In genomic region chr17:48045631-48046030, GRCm38 (mm10) we compare ENCODE assay signal across 8 mouse cellular contexts.
DNase-seq lines count a peak whose midpoint lies in the region.

No protein-coding gene starts in this region.

- peak; percentile 26 to 35 for DNase-seq in cerebellum, adult 18-20 months
- no peak for DNase-seq in cerebellum, adult 9-11 months
- peak; percentile 60 for DNase-seq in ovary, postnatal 10 days (ENCODE audit: low spot score)
- DNase-seq in ovary, adult 18-20 months (ENCODE audit: low spot score), result no peak
- DNase-seq in embryo, embryonic 11 days, result peak; percentile 78
- DNase-seq in kidney, postnatal 36 days, result peak; percentile 64 to 90
- DNase-seq in lung, postnatal 14 days, result peak; percentile 91
- peak; percentile 69 to 88 for DNase-seq in spleen, postnatal 10 days (ENCODE audit: low spot score in 2 of 2)

Comparison
In these comparisons a context has a peak if more than half of its experiments do, and no peak if none do; other contexts are left out.
1. DNase-seq: peak in cerebellum, adult 18-20 months (2 of 2), ovary, postnatal 10 days (single experiment), embryo, embryonic 11 days (single experiment), kidney, postnatal 36 days (2 of 2), lung, postnatal 14 days (single experiment) and spleen, postnatal 10 days (2 of 2); none in cerebellum, adult 9-11 months (single experiment) and ovary, adult 18-20 months (single experiment).